Mouse (Mus musculus): ENCODE results near the gene Il1r1. TPM values are rescaled to one million over a fixed set of nuclear protein-coding genes. Genes with fewer than 3 reads are reported as not detected.

The Il1r1 gene
- polyA plus RNA-seq, 1 experiment from 2014 or later: 7.5 TPM

GRCm38 (mm10) chr1:40233217-40233616 lies 8.3 kb downstream of the Il1r1 start:
- H3K27ac ChIP-seq: peak overlapping the region; percentile 33; the same call in 1 of the 2 replicates
- 23% methylated on average over 7 of the region's 7 CpGs for WGBS

GRCm38 (mm10) chr1:40233621-40234020 lies 8.7 kb downstream of the Il1r1 start:
- H3K27ac ChIP-seq: no peak overlapping the region
- no peak overlapping the region for H3K4me3 ChIP-seq (replicated peaks)
- ATAC-seq: no peak
- H3K4me2 ChIP-seq (replicated peaks): no peak overlapping the region
- H3K4me1 ChIP-seq (replicated peaks): peaks cover 17% of the 10 kb centered on the region; the same call in 1 of the 2 replicates
- H3K27me3 ChIP-seq (replicated peaks): no peaks in the 10 kb centered on the region
- no peaks in the 10 kb centered on the region for H3K9me3 ChIP-seq
- WGBS: 69% methylated on average over 3 of the region's 3 CpGs
- H3K9ac ChIP-seq: no peak overlapping the region
- H3K36me3 ChIP-seq: no peaks in the 10 kb centered on the region

More at GRCm38 (mm10) chr1:40233217-40233616, 8.3 kb downstream of the Il1r1 start:
- Histone ChIP-seq H3K4me2 (replicated peaks) (no peak overlapping the region), H3K4me3 (replicated peaks) (no peak overlapping the region), H3K27me3 (replicated peaks) (no peaks in the 10 kb centered on the region), H3K9ac (no peak overlapping the region), H3K9me3 (no peaks in the 10 kb centered on the region), H3K36me3 (no peaks in the 10 kb centered on the region), H3K4me1 (replicated peaks) (peaks cover 17% of the 10 kb centered on the region; the same call in 1 of the 2 replicates)
- peak; percentile 61 for ATAC-seq

GRCm38 (mm10) chr1:40235597-40236249 lies 10.8 kb downstream of the Il1r1 start:
- Histone ChIP-seq H3K9ac (no peak overlapping the region), H3K36me3 (no peaks in the 10 kb centered on the region), H3K27me3 (replicated peaks) (no peaks in the 10 kb centered on the region), H3K4me1 (replicated peaks) (peaks cover 13% of the 10 kb centered on the region; the same call in 1 of the 2 replicates), H3K4me2 (replicated peaks) (no peak overlapping the region), H3K27ac (no peak overlapping the region), H3K9me3 (no peaks in the 10 kb centered on the region), H3K4me3 (replicated peaks) (no peak overlapping the region)
- no peak for ATAC-seq
- WGBS: 83% methylated on average over 5 of the region's 5 CpGs

DNA sequence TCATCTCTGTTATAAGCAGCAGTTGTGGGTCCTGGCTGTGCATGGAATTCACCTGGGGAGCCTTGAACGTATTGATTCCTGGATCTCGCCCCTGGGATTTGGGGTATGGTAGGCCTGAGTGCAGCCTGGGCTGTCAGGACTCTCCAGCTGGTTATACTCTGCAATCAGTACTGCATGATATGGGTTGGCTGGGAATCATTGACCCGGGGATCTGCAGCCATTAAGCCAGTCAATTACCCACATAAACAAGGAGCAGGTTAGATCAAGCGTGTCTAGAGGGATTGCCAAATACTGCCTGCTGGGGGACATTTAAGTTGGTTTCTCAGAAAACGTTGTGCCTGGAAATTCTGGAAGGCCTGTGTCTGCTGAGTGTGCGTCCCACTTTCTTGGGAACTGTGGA lies 11.8 kb downstream of the Il1r1 start:
- H3K9me3 ChIP-seq: no peaks in the 10 kb centered on the region
- H3K27ac ChIP-seq: no peak overlapping the region

DNA sequence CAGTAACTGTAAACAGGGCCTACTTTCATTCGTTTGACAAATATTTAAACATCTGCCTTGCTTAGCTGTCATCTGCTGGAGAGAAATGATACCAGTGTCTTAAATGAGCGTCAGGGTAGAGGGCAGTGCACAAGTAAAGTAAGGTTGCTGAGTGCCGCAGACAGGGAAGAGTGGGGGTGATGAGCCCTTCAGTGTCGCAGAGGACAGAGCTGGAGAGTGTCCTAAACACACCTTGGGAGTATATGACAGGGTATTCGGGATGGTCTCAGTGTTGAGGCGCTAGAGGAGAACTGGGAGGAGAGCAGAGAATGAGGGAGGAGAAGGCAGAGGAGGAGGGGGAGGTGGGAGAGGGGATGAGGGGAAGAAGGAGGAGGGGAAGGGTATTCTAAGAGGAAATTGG lies 12.2 kb downstream of the Il1r1 start:
- Histone ChIP-seq H3K27me3 (replicated peaks) (no peaks in the 10 kb centered on the region), H3K9ac (no peak overlapping the region), H3K4me2 (replicated peaks) (no peak overlapping the region), H3K4me1 (replicated peaks) (peaks cover 12% of the 10 kb centered on the region; the same call in 1 of the 2 replicates), H3K27ac (no peak overlapping the region), H3K9me3 (no peaks in the 10 kb centered on the region), H3K4me3 (replicated peaks) (no peak overlapping the region), H3K36me3 (no peaks in the 10 kb centered on the region)
- 33% methylated on average over 6 of the region's 6 CpGs for WGBS
- ATAC-seq: no peak

More for the DNA sequence above, 11.8 kb downstream of the Il1r1 start:
- H3K9ac ChIP-seq: no peak overlapping the region
- ATAC-seq: no peak
- H3K4me3 ChIP-seq (replicated peaks): no peak overlapping the region
- 37% methylated on average over 6 of the region's 6 CpGs for WGBS
- H3K4me1 ChIP-seq (replicated peaks): peaks cover 12% of the 10 kb centered on the region; the same call in 1 of the 2 replicates
- no peaks in the 10 kb centered on the region for H3K36me3 ChIP-seq
- no peak overlapping the region for H3K4me2 ChIP-seq (replicated peaks)
- H3K27me3 ChIP-seq (replicated peaks): no peaks in the 10 kb centered on the region

DNA sequence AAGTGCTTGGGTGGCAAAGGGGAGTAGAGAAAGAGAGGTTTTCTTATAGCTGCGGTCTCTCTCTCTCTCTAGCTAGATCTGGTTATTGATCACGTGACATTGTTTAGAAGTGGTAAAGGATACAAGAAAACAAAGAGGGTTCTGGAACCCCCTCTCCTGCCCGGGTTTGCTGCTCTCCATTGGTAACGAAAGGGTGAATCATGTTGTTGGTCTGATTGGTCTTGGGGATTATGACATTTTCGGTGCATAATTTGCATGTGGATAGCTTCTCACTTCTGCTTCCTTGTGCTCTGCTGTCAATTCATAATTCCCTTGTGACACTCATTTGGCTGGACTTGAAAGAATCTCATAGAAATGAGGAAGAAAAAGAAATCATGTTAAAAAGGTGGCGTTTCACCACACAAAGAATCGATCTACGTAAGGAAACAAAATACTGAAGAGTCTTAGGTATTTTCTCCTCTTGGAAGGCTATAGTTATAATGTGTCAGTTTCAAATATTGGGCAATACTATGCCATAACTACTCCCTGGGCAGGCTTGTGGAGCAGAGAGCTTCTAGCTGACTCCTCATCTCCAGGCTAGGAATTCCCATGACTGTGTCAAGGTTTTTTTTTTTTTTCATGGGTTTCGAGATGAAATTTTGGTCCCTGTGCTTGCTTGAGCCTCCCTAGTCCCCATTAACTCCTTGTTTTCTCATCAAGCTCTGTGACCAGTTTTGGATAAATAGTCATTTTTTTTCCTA lies 15.6 kb downstream of the Il1r1 start:
- Histone ChIP-seq H3K9me3 (no peaks in the 10 kb centered on the region), H3K27me3 (replicated peaks) (no peaks in the 10 kb centered on the region), H3K36me3 (no peaks in the 10 kb centered on the region), H3K4me3 (replicated peaks) (no peak overlapping the region), H3K27ac (no peak overlapping the region), H3K9ac (no peak overlapping the region), H3K4me2 (replicated peaks) (no peak overlapping the region), H3K4me1 (replicated peaks) (0 out of 2 replicates have a peak, but pooled peaks cover 5% of the 10 kb centered on the region)
- WGBS: 89% methylated on average over 9 of the region's 9 CpGs
- ATAC-seq: no peak

GRCm38 (mm10) chr1:40242717-40243116 lies 17.8 kb downstream of the Il1r1 start:
- H3K4me3 ChIP-seq (replicated peaks): no peak overlapping the region
- no peak overlapping the region for H3K27ac ChIP-seq
- no peak for ATAC-seq
- no peaks in the 10 kb centered on the region for H3K4me1 ChIP-seq (replicated peaks)
- H3K4me2 ChIP-seq (replicated peaks): no peak overlapping the region
- no peak overlapping the region for H3K9ac ChIP-seq
- no peaks in the 10 kb centered on the region for H3K9me3 ChIP-seq
- H3K36me3 ChIP-seq: no peaks in the 10 kb centered on the region
- 42% methylated on average over 1 of the region's 1 CpGs for WGBS
- H3K27me3 ChIP-seq (replicated peaks): no peaks in the 10 kb centered on the region

DNA sequence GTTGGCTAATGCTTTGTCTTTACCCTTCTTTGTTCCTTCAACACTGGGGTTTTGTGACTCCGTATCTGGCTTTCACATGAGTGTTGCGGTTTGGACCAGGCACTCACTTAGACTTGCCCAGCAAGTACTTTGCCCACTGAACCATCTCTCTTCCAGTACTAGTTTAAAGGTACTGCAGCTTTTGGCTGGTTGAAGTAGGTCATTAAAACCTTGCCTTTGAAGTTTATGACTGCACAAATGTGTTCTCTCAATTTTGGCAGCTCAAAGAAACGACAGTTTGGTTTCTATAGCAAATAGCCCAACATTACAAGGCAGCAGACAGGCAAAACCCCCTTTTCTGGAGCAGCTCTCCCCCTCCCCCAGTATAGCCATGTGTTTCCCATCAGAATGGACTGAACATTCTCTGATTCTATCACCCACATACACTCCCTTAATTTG lies 18.7 kb downstream of the Il1r1 start:
- H3K4me3 ChIP-seq (replicated peaks): no peak overlapping the region
- no peak for ATAC-seq
- H3K27me3 ChIP-seq (replicated peaks): no peaks in the 10 kb centered on the region
- H3K4me2 ChIP-seq (replicated peaks): no peak overlapping the region
- no peaks in the 10 kb centered on the region for H3K4me1 ChIP-seq (replicated peaks)
- H3K36me3 ChIP-seq: no peaks in the 10 kb centered on the region
- 66% methylated on average over 3 of the region's 3 CpGs for WGBS
- no peak overlapping the region for H3K27ac ChIP-seq
- no peaks in the 10 kb centered on the region for H3K9me3 ChIP-seq
- H3K9ac ChIP-seq: no peak overlapping the region

DNA sequence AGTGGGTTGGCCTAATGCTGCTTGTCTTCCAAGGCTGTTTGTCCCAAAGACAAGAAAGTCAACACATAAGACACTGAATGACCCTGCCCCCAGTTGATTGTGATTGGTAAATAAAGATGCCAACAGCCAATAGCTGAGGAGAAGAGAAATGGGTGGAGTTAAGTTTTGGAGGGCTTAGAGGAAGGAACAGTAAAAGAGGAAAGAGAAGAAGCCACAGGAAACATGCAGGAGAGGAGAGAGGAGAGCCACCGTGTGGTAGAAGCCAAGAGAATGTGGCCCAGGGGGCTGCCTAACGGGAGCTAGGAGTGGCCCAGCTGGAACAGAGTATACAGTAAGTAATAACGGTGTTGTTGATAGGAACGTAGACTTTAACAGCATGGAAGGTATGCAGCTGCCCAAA lies 25.5 kb downstream of the Il1r1 start:
- no peak overlapping the region for H3K27ac ChIP-seq
- ATAC-seq: no peak
- no peaks in the 10 kb centered on the region for H3K36me3 ChIP-seq
- no peaks in the 10 kb centered on the region for H3K4me1 ChIP-seq (replicated peaks)
- WGBS: 47% methylated on average over 4 of the region's 4 CpGs
- no peak overlapping the region for H3K9ac ChIP-seq
- no peaks in the 10 kb centered on the region for H3K9me3 ChIP-seq
- H3K4me3 ChIP-seq (replicated peaks): no peak overlapping the region
- no peak overlapping the region for H3K4me2 ChIP-seq (replicated peaks)
- no peaks in the 10 kb centered on the region for H3K27me3 ChIP-seq (replicated peaks)

- Histone ChIP-seq H3K27me3 (replicated peaks) (no peaks in the 10 kb centered on the region), H3K36me3 (no peaks in the 10 kb centered on the region), H3K4me3 (replicated peaks) (no peak overlapping the region), H3K4me2 (replicated peaks) (no peak overlapping the region), H3K4me1 (replicated peaks) (no peaks in the 10 kb centered on the region), H3K9ac (no peak overlapping the region), H3K9me3 (no peaks in the 10 kb centered on the region), H3K27ac (no peak overlapping the region)
- WGBS: 80% methylated on average over 6 of the region's 6 CpGs
- no peak for ATAC-seq
These were observed 27.6 kb downstream of the Il1r1 start for GRCm38 (mm10) chr1:40252507-40252906.

DNA sequence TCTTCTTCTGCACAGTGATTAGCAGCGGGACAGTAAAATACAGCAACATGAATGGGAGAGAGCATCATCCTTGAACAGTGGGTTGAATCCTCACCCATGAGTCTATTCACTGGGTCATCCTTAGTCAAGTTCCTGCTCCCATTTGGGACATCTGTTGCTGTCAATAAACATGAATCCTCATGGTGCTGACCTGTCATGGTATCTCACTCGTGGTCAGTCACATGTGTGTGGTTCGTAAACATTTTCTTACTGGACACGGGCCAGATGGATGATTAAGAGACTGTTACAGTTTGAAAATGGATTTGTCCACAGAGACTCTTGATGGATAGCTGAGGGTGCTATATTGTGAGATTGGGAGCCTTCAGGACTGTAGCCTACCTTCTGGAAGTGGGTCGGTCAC lies 29.1 kb downstream of the Il1r1 start:
- no peaks in the 10 kb centered on the region for H3K36me3 ChIP-seq
- H3K9me3 ChIP-seq: no peaks in the 10 kb centered on the region
- ATAC-seq: no peak
- no peaks in the 10 kb centered on the region for H3K4me1 ChIP-seq (replicated peaks)
- H3K4me2 ChIP-seq (replicated peaks): no peak overlapping the region
- no peaks in the 10 kb centered on the region for H3K27me3 ChIP-seq (replicated peaks)
- no peak overlapping the region for H3K4me3 ChIP-seq (replicated peaks)
- no peak overlapping the region for H3K27ac ChIP-seq
- 62% methylated on average over 5 of the region's 5 CpGs for WGBS
- H3K9ac ChIP-seq: no peak overlapping the region

- ATAC-seq: no peak
These were observed 29.6 kb downstream of the Il1r1 start for GRCm38 (mm10) chr1:40254347-40255057.

More at GRCm38 (mm10) chr1:40254347-40255057, 29.6 kb downstream of the Il1r1 start:
- H3K4me2 ChIP-seq (replicated peaks): no peak overlapping the region
- no peak overlapping the region for H3K4me3 ChIP-seq (replicated peaks)
- H3K4me1 ChIP-seq (replicated peaks): no peaks in the 10 kb centered on the region
- no peaks in the 10 kb centered on the region for H3K27me3 ChIP-seq (replicated peaks)
- H3K9ac ChIP-seq: no peak overlapping the region
- H3K36me3 ChIP-seq: no peaks in the 10 kb centered on the region
- WGBS: 45% methylated on average over 3 of the region's 3 CpGs
- H3K9me3 ChIP-seq: no peaks in the 10 kb centered on the region
- no peak overlapping the region for H3K27ac ChIP-seq
